Mouse (Mus musculus): ENCODE results near the gene Ubc. TPM values are rescaled to one million over a fixed set of nuclear protein-coding genes. Genes with fewer than 3 reads are reported as not detected.
"Not testable (repeated sequence)": the region's sequence is repeated elsewhere in the genome, so short reads cannot be mapped to it uniquely, and the experiment has no call there.

Ubc gene
- polyA plus RNA-seq, 1 experiment from 2014 or later: 966 TPM

DNA sequence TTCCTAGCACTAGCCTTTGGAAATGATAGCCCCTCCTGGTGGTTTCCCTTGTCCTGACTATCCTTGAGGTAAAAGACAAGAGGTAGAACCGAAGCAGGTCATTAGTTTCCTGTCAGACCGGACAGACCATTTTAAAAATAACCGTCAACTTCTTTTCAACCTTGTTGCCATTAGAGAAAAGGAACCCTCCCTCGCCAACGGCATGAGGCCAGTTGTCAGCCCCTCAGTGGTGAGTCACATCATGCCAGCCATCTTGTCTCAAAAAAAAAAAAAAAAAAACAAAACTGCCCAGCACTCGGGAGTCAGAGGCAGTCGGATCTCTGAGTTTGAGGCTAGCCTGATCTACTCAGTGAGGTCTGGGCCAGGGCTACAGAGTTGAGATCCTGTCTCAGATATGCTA lies 10.9 kb upstream of the Ubc start:
- Histone ChIP-seq H3K27me3 (ENCODE audit: insufficient read depth, poor library complexity, severe bottlenecking) (no peaks in the 10 kb centered on the region; the same call in 1 of the 2 replicates), H3K27ac (no peak overlapping the region), H3K4me3 (no peak overlapping the region), H3K36me3 (no peaks in the 10 kb centered on the region), H3K4me1 (no peaks in the 10 kb centered on the region), H3K9me3 (no peaks in the 10 kb centered on the region)
- 43% methylated on average over 7 of the region's 7 CpGs for whole genome bisulfite sequencing
- DNase-seq (ENCODE audit: low spot score): no peak

DNA sequence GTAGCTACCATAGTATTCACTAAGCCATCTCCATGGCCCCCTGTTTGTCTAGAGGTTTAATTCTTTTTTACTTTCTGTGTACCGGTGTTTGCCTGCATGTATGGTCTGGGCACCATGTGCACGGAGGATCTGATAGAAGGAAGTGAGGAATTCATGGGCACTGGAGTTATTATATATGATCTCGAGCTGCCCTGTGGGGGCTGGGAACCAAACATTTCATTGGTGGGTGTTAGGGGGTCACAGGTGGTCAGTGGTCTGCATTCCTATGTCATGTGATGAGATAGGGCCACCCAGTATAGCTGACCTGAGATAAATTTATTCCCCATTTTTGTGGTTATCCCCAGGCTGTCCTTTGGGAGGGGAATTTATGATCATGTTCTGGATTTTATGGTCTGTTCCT lies 5.0 kb upstream of the Ubc start:
- Histone ChIP-seq H3K4me3 (no peak overlapping the region), H3K27ac (peak overlapping the region; percentile 100), H3K4me1 (peaks cover 37% of the 10 kb centered on the region), H3K36me3 (no peaks in the 10 kb centered on the region), H3K9me3 (no peaks in the 10 kb centered on the region), H3K27me3 (ENCODE audit: insufficient read depth, poor library complexity, severe bottlenecking) (no peaks in the 10 kb centered on the region; the same call in 1 of the 2 replicates)
- 65% methylated on average over 3 of the region's 3 CpGs for WGBS
- DNase-seq (ENCODE audit: low spot score): no peak

DNA sequence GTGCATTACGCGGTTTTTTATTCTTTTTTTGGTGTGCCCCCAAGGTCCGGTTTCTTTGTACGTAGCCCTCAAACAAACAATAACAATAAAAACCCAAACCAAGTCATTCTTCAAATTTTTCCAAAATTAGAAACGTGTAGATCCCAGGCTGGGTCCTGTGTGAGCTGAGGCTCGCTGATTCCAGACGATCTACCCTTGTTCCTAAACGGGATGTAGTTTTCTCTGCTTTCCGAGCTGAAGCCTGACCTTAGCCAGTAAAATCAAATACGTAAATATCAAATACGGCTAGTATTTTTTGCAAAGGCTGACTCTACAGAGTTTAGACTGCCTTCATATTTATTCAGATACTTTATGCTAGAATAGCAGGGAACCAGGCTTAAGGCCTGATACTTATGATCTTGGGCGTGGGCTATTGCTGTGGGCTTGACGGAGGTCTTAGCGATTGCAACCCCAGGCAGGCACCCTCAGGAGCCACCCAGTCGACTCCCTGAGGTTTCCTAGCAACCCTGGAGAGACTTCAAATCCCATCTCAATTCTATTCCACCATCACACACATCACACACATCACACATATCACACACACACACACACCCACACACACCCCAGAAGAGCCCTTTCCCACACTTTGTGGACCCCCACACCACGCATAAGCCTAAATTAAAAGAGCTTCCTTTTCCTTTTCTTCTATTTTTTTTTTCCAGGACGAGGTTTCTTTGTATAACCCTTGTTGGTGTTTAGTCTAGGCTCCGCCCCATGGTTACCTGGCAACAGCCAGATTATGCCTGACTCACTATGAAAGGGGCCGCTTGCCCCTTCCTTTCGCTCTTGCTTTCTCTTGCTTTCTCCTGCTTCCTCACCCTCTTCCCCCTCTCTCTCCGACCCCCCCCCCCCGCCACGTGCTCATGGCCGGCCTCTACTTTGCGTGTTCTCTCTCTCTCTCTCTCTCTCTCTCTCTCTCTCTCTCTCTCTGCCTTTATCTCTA lies 3.9 kb upstream of the Ubc start:
- H3K27me3 ChIP-seq (ENCODE audit: insufficient read depth, poor library complexity, severe bottlenecking): no peaks in the 10 kb centered on the region; the same call in 1 of the 2 replicates
- peak; percentile 95 for DNase-seq (ENCODE audit: low spot score)
- peak overlapping the region; percentile 100 for H3K27ac ChIP-seq
- H3K9me3 ChIP-seq: no peaks in the 10 kb centered on the region
- H3K36me3 ChIP-seq: no peaks in the 10 kb centered on the region
- H3K4me1 ChIP-seq: peaks cover 37% of the 10 kb centered on the region
- WGBS: 20% methylated on average over 23 of the region's 25 CpGs
- H3K4me3 ChIP-seq: peak overlapping the region; percentile 47

DNA sequence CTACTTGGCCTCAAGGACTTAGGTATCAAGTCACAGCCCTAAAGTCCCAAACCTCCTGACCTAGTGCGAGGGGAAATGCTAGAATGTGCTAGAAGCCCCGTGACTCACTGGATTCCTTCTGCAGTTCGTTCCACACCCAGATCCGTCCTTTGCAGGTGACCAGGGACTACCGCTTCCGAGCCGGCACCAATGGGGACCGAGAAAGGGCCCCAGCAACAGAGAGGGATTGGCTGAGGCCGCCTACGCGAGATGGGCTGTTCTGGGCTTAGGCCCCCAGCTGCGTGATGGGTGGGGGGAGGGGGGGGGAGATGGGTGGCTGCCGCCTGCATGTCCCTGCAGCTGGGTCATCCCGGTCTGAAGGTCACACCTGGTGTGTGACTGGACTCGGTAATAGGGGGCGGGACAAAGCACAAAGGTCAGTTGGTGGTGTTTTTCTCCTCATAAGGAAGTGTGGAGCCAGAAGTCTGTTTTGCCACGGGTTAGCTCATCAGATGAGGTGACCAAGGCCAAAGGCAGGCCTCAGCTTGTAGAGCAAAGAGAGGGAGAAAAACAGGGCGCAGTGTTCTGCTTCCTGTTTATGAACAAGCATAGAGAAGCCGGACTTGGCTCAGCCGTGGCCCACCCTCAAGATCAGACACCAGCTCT lies 3.1 kb upstream of the Ubc start:
- H3K4me1 ChIP-seq: peaks cover 37% of the 10 kb centered on the region
- no peaks in the 10 kb centered on the region for H3K27me3 ChIP-seq (ENCODE audit: insufficient read depth, poor library complexity, severe bottlenecking)
- 1% methylated on average over 20 of the region's 20 CpGs for WGBS
- H3K9me3 ChIP-seq: no peaks in the 10 kb centered on the region
- H3K27ac ChIP-seq: peak overlapping the region; percentile 100
- peak overlapping the region; percentile 47 for H3K4me3 ChIP-seq
- DNase-seq (ENCODE audit: low spot score): peak; percentile 99
- H3K36me3 ChIP-seq: peaks cover 7% of the 10 kb centered on the region

DNA sequence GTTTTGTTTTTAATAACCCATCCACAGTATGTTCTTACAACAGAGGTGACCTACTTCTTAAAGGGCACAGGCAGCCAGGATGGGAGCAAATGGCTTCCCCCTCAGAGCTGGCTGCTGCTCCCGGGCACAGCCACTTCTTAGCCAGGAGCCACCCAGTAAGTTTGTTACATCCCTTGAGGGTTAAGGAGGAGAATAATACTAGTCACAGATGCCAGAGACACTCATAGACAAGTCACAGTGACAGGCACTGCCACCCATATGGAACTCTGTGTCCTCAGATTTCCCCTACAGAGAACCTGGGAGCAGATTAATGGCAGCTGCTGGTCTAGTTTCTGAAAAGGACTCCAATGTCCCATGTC lies 2.6 kb upstream of the Ubc start:
- peaks cover 7% of the 10 kb centered on the region for H3K36me3 ChIP-seq

DNA sequence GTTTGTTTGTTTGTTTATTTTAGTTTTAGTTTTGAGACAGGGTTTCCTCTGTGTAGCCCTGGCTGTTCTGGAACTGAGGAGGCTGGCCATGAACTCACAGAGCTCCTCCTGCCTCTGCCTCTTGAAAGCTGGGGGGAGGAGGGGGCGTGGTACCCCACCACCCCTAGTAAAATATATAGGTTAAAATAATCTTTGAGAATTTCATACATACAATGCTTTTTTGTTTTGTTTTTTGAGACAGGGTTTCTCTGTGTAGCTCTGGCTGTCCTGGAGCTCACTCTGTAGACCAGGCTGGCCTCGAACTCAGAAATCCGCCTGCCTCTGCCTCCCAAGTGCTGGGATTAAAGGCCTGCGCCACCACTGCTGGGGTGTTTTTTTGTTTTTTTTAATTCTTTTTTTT lies 2.2 kb upstream of the Ubc start:
- not testable (repeated sequence) for H3K27me3 ChIP-seq (ENCODE audit: insufficient read depth, poor library complexity, severe bottlenecking); H3K36me3 ChIP-seq; H3K4me3 ChIP-seq; H3K9me3 ChIP-seq; DNase-seq (ENCODE audit: low spot score)
- Histone ChIP-seq H3K4me1 (peaks cover 37% of the 10 kb centered on the region), H3K27ac (peak overlapping the region; percentile 100)
- 93% methylated on average over 4 of the region's 4 CpGs for WGBS

More for the DNA sequence above, 2.6 kb upstream of the Ubc start:
- Histone ChIP-seq H3K9me3 (no peaks in the 10 kb centered on the region), H3K4me1 (peaks cover 37% of the 10 kb centered on the region), H3K27ac (peak overlapping the region; percentile 100), H3K27me3 (ENCODE audit: insufficient read depth, poor library complexity, severe bottlenecking) (no peaks in the 10 kb centered on the region), H3K4me3 (peak overlapping the region; percentile 47)
- 62% methylated on average over 1 of the region's 1 CpGs for WGBS
- DNase-seq (ENCODE audit: low spot score): no peak

DNA sequence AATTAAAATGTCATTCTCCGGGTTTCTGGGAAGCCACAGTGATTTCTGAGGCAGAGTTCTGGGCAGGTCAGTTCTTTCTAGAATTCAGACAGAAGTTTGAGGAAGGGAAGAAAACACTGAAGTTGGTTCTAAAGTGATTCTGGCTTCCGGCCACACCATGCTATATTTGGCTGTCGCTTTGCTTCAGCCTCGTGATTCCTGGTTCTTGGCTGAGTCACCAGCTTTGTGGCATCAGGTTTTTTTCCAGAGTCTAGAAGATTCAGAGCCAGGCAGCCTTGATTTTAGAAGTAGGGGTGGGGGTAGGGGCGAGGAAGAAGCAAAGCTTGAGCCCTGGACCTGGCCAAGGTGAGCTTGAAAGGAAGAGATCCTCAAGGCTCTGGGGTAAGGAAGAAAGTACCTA lies 1.6 kb upstream of the Ubc start:
- H3K4me1 ChIP-seq: peaks cover 37% of the 10 kb centered on the region
- H3K9me3 ChIP-seq: no peaks in the 10 kb centered on the region
- peaks cover 10% of the 10 kb centered on the region for H3K36me3 ChIP-seq
- H3K4me3 ChIP-seq: no peak overlapping the region
- no peak for DNase-seq (ENCODE audit: low spot score)
- WGBS: 68% methylated on average over 5 of the region's 5 CpGs
- no peaks in the 10 kb centered on the region for H3K27me3 ChIP-seq (ENCODE audit: insufficient read depth, poor library complexity, severe bottlenecking)
- peak overlapping the region; percentile 100 for H3K27ac ChIP-seq

DNA sequence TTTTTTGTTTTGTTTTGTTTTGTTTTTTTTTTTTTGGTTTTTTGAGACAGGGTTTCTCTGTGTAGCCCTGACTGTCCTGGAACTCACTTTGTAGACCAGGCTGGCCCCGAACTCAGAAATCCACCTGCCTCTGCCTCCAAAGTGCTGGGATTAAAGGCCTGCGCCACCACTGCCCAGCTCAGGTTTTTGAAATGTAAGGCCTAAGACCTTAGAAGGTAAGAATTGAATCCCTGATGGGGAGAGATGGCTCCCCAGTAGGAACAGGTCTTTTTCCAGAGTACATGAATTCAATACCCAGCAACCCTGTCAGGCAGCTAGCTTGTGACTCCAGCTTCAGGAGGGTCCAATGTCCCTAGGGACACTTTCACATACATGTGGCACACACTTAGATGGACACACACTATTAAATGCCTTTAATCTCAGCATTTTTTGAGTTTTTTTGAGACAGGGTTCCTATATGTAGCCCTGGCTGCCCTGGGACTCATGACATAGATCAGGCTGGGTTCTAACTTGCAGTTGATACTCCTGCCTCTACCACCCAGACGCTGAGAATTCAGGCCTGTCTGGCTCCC lies 990 bp upstream of the Ubc start:
- Histone ChIP-seq H3K36me3 (peaks cover 10% of the 10 kb centered on the region), H3K27ac (peak overlapping the region; percentile 100), H3K9me3 (no peaks in the 10 kb centered on the region), H3K4me3 (no peak overlapping the region), H3K4me1 (peaks cover 37% of the 10 kb centered on the region), H3K27me3 (ENCODE audit: insufficient read depth, poor library complexity, severe bottlenecking) (no peaks in the 10 kb centered on the region)
- no peak for DNase-seq (ENCODE audit: low spot score)
- 92% methylated on average over 3 of the region's 3 CpGs for WGBS

DNA sequence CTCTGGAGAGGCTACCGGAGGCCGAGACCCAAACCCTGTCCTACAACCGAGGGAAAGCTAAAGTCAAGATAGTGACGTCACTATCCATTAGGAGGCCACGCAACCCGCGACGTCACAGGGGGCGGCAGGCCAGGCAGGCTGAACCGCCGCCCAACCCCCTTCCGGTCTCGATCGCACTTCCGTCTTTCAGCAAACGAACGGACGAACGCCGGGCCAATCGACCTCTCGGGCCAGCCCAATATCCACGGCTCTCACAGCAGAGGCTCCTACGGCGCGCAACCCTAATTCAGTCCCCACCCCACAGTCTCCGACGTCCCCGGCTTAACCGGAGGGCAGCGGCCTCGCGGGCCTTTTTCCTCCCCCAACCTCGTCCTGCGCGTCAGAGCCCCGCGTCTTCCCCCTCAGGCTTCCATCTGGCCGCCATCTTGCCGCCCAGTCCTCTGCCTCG lies 847 bp downstream of the Ubc start, which contains the start of gene Gm10382:
TSS of gene Gm10382 (plus strand) at position 192 of the 448 bp plus-strand sequence.
- peak within 1 kb of the TSS; percentile 100 for H3K27ac ChIP-seq
- 0% methylated on average over 41 of the region's 41 CpGs for WGBS
- peaks cover 28% of the 10 kb centered on the region for H3K36me3 ChIP-seq
- DNase-seq (ENCODE audit: low spot score): peak; percentile 91
- peak within 1 kb of the TSS; percentile 92 for H3K4me3 ChIP-seq
- H3K9me3 ChIP-seq: no peaks in the 10 kb centered on the region
- H3K4me1 ChIP-seq: peaks cover 26% of the 10 kb centered on the region
- H3K27me3 ChIP-seq (ENCODE audit: insufficient read depth, poor library complexity, severe bottlenecking): no peaks in the 10 kb centered on the region

DNA sequence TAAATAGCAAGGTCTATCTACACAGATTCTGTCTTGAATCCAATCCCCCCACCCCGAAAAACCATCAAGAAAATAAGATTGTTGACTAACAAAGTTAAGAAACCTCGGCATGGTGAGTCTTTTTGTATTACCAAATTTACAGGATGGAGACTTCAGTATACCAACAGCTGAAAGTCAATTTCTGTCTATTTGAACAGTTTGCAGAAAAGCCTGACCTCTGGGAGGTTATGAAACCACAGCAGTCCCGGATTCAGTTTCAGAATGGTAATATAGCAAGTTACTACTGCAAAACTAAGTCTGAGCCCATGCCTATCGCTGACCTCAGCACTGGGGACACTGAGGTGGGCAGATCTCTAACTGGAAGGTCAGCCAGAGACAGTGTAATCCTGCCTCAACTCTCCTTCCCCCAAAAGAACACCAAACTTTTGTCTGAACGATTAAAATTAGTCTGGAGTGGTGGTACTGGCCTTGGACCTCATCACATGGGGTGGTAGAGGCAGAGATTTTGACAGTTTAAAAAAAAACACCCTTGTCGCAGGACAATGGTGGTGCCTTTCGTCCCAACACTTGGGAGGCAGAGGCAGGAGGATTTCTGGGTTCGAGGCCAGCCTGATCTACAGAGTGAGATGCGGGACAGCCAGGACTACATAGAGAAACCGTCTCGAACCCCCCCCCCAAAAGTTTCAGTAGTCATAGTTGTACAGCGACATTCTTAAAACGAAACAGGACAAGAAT lies 1.5 kb downstream of the Ubc start:
- no peaks in the 10 kb centered on the region for H3K9me3 ChIP-seq
- WGBS: 26% methylated on average over 13 of the region's 13 CpGs
- H3K4me3 ChIP-seq: peak overlapping the region; percentile 92
- no peak for DNase-seq (ENCODE audit: low spot score)
- H3K27me3 ChIP-seq (ENCODE audit: insufficient read depth, poor library complexity, severe bottlenecking): no peaks in the 10 kb centered on the region
- peaks cover 20% of the 10 kb centered on the region for H3K4me1 ChIP-seq
- peak overlapping the region; percentile 100 for H3K27ac ChIP-seq
- H3K36me3 ChIP-seq: peaks cover 33% of the 10 kb centered on the region

DNA sequence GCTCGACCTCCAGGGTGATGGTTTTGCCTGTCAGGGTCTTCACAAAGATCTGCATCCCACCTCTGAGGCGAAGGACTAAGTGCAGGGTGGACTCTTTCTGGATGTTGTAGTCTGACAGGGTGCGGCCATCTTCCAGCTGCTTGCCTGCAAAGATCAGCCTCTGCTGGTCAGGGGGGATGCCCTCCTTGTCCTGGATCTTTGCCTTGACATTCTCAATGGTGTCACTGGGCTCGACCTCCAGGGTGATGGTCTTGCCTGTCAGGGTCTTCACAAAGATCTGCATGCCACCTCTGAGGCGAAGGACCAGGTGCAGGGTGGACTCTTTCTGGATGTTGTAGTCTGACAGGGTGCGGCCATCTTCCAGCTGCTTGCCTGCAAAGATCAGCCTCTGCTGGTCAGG lies 2.7 kb downstream of the Ubc start:
- H3K4me1 ChIP-seq: peaks cover 11% of the 10 kb centered on the region; the same call in 1 of the 2 replicates
- DNase-seq (ENCODE audit: low spot score): not testable (repeated sequence)
- 87% methylated on average over 5 of the region's 6 CpGs for WGBS

DNA sequence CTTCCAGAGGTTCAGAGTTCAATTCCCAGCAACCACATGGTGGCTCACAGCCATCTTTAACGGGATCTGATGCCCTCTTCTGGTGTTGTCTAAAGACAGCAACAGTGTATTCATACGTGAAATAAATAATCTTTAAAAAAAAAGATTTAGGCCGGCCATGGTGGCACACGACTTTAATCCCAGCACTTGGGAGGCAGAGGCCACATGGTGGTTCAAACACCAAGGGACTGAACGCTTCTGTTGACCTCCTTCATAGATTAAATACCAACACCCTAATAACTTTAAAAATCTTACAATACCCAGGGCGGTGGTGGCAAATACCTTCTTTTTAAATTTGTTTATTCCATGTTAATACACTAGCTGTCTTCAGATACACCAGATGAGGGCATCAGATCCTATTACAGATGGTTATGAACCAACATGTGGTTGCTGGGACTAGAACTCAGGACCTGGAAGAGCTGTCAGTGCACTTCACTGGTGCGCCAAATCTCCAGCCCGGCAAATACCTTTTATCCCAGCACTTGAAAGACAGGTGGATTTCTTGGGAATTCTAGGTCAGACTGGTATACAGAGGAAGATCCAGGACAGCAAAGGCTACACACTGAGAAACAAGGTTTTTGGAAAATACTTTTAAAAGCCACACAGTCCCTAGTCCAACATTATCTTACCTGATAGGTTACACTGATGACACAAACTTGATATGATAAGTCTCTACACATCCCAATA lies 4.6 kb downstream of the Ubc start:
- no peaks in the 10 kb centered on the region for H3K27me3 ChIP-seq (ENCODE audit: insufficient read depth, poor library complexity, severe bottlenecking)
- H3K4me1 ChIP-seq: no peaks in the 10 kb centered on the region
- H3K27ac ChIP-seq: no peak overlapping the region
- 78% methylated on average over 8 of the region's 8 CpGs for WGBS
- no peaks in the 10 kb centered on the region for H3K9me3 ChIP-seq
- no peak overlapping the region for H3K4me3 ChIP-seq
- H3K36me3 ChIP-seq: peaks cover 33% of the 10 kb centered on the region
- DNase-seq (ENCODE audit: low spot score): no peak

More for the DNA sequence above, 2.7 kb downstream of the Ubc start:
- H3K4me3 ChIP-seq; H3K27ac ChIP-seq; H3K9me3 ChIP-seq; H3K27me3 ChIP-seq (ENCODE audit: insufficient read depth, poor library complexity, severe bottlenecking): not testable (repeated sequence)
- peaks cover 33% of the 10 kb centered on the region for H3K36me3 ChIP-seq

All from heart, embryonic 10.5 days (tissue).